Mouse (Mus musculus) embryonic facial prominence, embryonic 12.5 days (tissue): ENCODE results near the gene Vmn1r230. TPM values are rescaled to one million over a fixed set of nuclear protein-coding genes. Genes with fewer than 3 reads are reported as not detected.

Experiments
- ATAC-seq: fragments of 200-750 bp; cut with Nextera tagmentation; 2 replicates; pipeline ENCODE4 v1.8.0; 2017; ENCODE audit not compliant: insufficient number of reproducible peaks, insufficient read depth, low FRiP score, low TSS enrichment
- H3K27ac ChIP-seq: fragments of 300-500 bp; sonication (generic); 2 replicates; pipeline ENCODE4 v1.5.1; 2016; ENCODE audit warnings: mild to moderate bottlenecking
- H3K27me3 ChIP-seq: fragments of 300-500 bp; sonication (generic); 2 replicates; pipeline ENCODE4 v1.6.1; 2016; ENCODE audit warnings: mild to moderate bottlenecking, moderate library complexity
- H3K36me3 ChIP-seq: fragments of 300-500 bp; sonication (generic); 2 replicates; pipeline ENCODE4 v1.6.1; 2016; ENCODE audit warnings: mild to moderate bottlenecking
- H3K4me1 ChIP-seq: fragments of 300-500 bp; sonication (generic); 2 replicates; pipeline ENCODE4 v1.6.1; 2016
- H3K4me2 ChIP-seq: fragments of 300-500 bp; sonication (generic); replicated peaks from 2 replicates; pipeline ENCODE4 v1.6.1; 2016; ENCODE audit warnings: mild to moderate bottlenecking, moderate library complexity
- H3K4me3 ChIP-seq: fragments of 300-500 bp; sonication (generic); 2 replicates; pipeline ENCODE4 v1.5.1; 2016; ENCODE audit warnings: mild to moderate bottlenecking
- H3K9ac ChIP-seq: fragments of 300-500 bp; sonication (generic); 2 replicates; pipeline ENCODE4 v1.6.1; 2016; ENCODE audit warnings: mild to moderate bottlenecking, moderate library complexity
- H3K9me3 ChIP-seq: fragments of 300-500 bp; sonication (generic); 2 replicates; pipeline ENCODE4 v1.6.1; 2016; ENCODE audit warnings: mild to moderate bottlenecking, moderate library complexity
- WGBS: fragments of 180-500 bp; shearing (Covaris S2); methylation state at CpG from one replicate; pipeline ENCODE4 v1.1.7; 2016; 5-methylcytosine and 5-hydroxymethylcytosine counted together
- polyA plus RNA-seq: library from polyadenylated mRNA; unstranded; fragments of >200 nt; fragmentation: Nextera tagmentation; extraction: Ambion mirVana; gene quantifications from 2 replicates; pipeline ENCODE4 v1.2.1, GENCODE M21; 2016

The Vmn1r230 gene
- polyA plus RNA-seq, result not detected in 2 replicates

- Histone ChIP-seq H3K9ac (no peak within 1 kb of the TSS), H3K4me2 (no peak within 1 kb of the TSS), H3K36me3 (no peaks in the 10 kb centered on the region), H3K4me3 (no peak within 1 kb of the TSS), H3K27me3 (no peaks in the 10 kb centered on the region), H3K27ac (no peak within 1 kb of the TSS), H3K9me3 (peaks cover 3% of the 10 kb centered on the region; the same call in 1 of the 2 replicates), H3K4me1 (no peaks in the 10 kb centered on the region)
- ATAC-seq, result no peak
- 13% methylated on average over 1 of the region's 1 CpGs for WGBS
Observed at GRCm38 (mm10) chr17:20840144-20840543, at the start of gene Vmn1r230. Gene Vmn1r230 (plus strand): TSS chr17:20840444.

GRCm38 (mm10) chr17:20811255-20811654 lies 29.0 kb upstream of the Vmn1r230 start, which contains the start of gene Vmn1r229:
Gene Vmn1r229 (plus strand): TSS chr17:20811555.
- no peak within 1 kb of the TSS for H3K4me3 ChIP-seq
- H3K36me3 ChIP-seq, result no peaks in the 10 kb centered on the region
- no peaks in the 10 kb centered on the region for H3K9me3 ChIP-seq
- no peak within 1 kb of the TSS for H3K9ac ChIP-seq
- ATAC-seq, result no peak
- H3K4me2 ChIP-seq, result no peak within 1 kb of the TSS
- H3K27me3 ChIP-seq, result no peaks in the 10 kb centered on the region
- H3K27ac ChIP-seq, result no peak within 1 kb of the TSS
- no peaks in the 10 kb centered on the region for H3K4me1 ChIP-seq
- WGBS, result 45% methylated on average over 1 of the region's 1 CpGs

Other genes with a start within 250 kb of the Vmn1r230 start
- gene Vmn2r110, start 244.0 kb upstream of the Vmn1r230 start, polyA plus RNA-seq, result 0.04 and 0.05 TPM in 2 replicates
- not detected in 2 replicates for gene Fpr-rs3, start 215.6 kb upstream of the Vmn1r230 start, polyA plus RNA-seq
- gene Vmn1r226, start 157.6 kb upstream of the Vmn1r230 start, polyA plus RNA-seq, result not detected in 2 replicates
- gene Vmn1r227, start 110.6 kb upstream of the Vmn1r230 start, polyA plus RNA-seq, result not detected in 2 replicates
- not detected in 2 replicates for gene Vmn1r228, start 54.3 kb upstream of the Vmn1r230 start, polyA plus RNA-seq
- gene Vmn1r229, start 28.9 kb upstream of the Vmn1r230 start, polyA plus RNA-seq, result not detected in 2 replicates
- not detected in 2 replicates for gene Vmn1r231, start 64.6 kb downstream of the Vmn1r230 start, polyA plus RNA-seq
- not detected in 2 replicates for gene Vmn1r232, start 79.3 kb downstream of the Vmn1r230 start, polyA plus RNA-seq
- 402 and 407 TPM in 2 replicates for gene Ppp2r1a, start 104.9 kb downstream of the Vmn1r230 start, polyA plus RNA-seq
- not detected in 2 replicates for gene Vmn1r233, start 156.0 kb downstream of the Vmn1r230 start, polyA plus RNA-seq
- gene Zfp160, start 168.5 kb downstream of the Vmn1r230 start, polyA plus RNA-seq, result 20.5 and 20.9 TPM in 2 replicates